Mouse (Mus musculus) embryonic facial prominence, embryonic 11.5 days (tissue): Measurements from ENCODE around the gene Scn9a. TPM values are rescaled to one million over a fixed set of nuclear protein-coding genes. Genes with fewer than 3 reads are reported as not detected.

Experiments
- ATAC-seq: fragments of 200-750 bp; cut with Nextera tagmentation; replicated peaks from 2 replicates; pipeline ENCODE4 v1.8.0; 2017; ENCODE audit warnings: low read depth; ENCODE audit not compliant: insufficient number of reproducible peaks, low FRiP score, low TSS enrichment
- DNase-seq: peaks from one replicate; pipeline ENCODE4 v3.0.0-alpha.2; 2015; ENCODE audit warnings: low spot score
- H3K27ac ChIP-seq: fragments of 300-500 bp; sonication (generic); replicated peaks from 2 replicates; pipeline ENCODE4 v1.5.1; 2014; ENCODE audit warnings: mild to moderate bottlenecking, low read depth, low read length, control low read depth
- H3K27me3 ChIP-seq: fragments of 300-500 bp; sonication (generic); 2 replicates; pipeline ENCODE4 v1.6.1; 2014; ENCODE audit warnings: mild to moderate bottlenecking, low read length, moderate library complexity, mixed read lengths; ENCODE audit not compliant: control insufficient read depth, insufficient read depth
- H3K36me3 ChIP-seq: fragments of 300-500 bp; sonication (generic); replicated peaks from 2 replicates; pipeline ENCODE4 v1.6.1; 2014; ENCODE audit warnings: low read depth, mild to moderate bottlenecking, low read length, moderate library complexity, mixed read lengths; ENCODE audit not compliant: control insufficient read depth, insufficient read depth
- H3K4me1 ChIP-seq: fragments of 300-500 bp; sonication (generic); 2 replicates; pipeline ENCODE4 v1.6.1; 2014; ENCODE audit warnings: low read length, mixed read lengths; ENCODE audit not compliant: control insufficient read depth, insufficient read depth
- H3K4me2 ChIP-seq: fragments of 300-500 bp; sonication (generic); 2 replicates; pipeline ENCODE4 v1.6.1; 2014; ENCODE audit warnings: low read depth, mild to moderate bottlenecking, control low read depth, low read length, moderate library complexity
- H3K4me3 ChIP-seq: fragments of 300-500 bp; sonication (generic); 2 replicates; pipeline ENCODE4 v1.5.1; 2014; ENCODE audit warnings: low read depth, low read length, control low read depth
- H3K9ac ChIP-seq: fragments of 300-500 bp; sonication (generic); replicated peaks from 2 replicates; pipeline ENCODE4 v1.6.1; 2014; ENCODE audit warnings: mild to moderate bottlenecking, control low read depth, low read length
- H3K9me3 ChIP-seq: fragments of 300-500 bp; sonication (generic); replicated peaks from 2 replicates; pipeline ENCODE4 v1.6.1; 2016; ENCODE audit warnings: mild to moderate bottlenecking, low read length, inconsistent platforms, mixed read lengths; ENCODE audit not compliant: control insufficient read depth
- WGBS: fragments of 180-500 bp; shearing (Covaris S2); extraction: QIAGEN DNeasy Blood & Tissue Kit; methylation state at CpG from one replicate; pipeline ENCODE4 v1.1.7; 2014; 5-methylcytosine and 5-hydroxymethylcytosine counted together
- polyA plus RNA-seq: library from polyadenylated mRNA; unstranded; fragments of >200 nt; fragmentation: Nextera tagmentation; extraction: Ambion mirVana; gene quantifications from 2 replicates; pipeline ENCODE4 v1.2.1, GENCODE M21; 2014

The Scn9a gene
- polyA plus RNA-seq, 1 experiment from 2014 or later: 3.5 TPM

- no peaks in the 10 kb centered on the region for H3K27me3 ChIP-seq
- WGBS: 90% methylated on average over 3 of the region's 3 CpGs
- H3K36me3 ChIP-seq: no peaks in the 10 kb centered on the region
- no peak overlapping the region for H3K4me3 ChIP-seq
- no peaks in the 10 kb centered on the region for H3K4me1 ChIP-seq
- H3K27ac ChIP-seq: no peak overlapping the region
- H3K4me2 ChIP-seq: no peak overlapping the region
- H3K9ac ChIP-seq: no peak overlapping the region
- ATAC-seq (no peak), DNase-seq (no peak)
- no peaks in the 10 kb centered on the region for H3K9me3 ChIP-seq
Measured at GRCm38 (mm10) chr2:66502158-66502557, 132.6 kb downstream of the Scn9a start.

GRCm38 (mm10) chr2:66494556-66494955, 140.2 kb downstream of the Scn9a start:
- no peak overlapping the region for H3K9ac ChIP-seq
- no peak overlapping the region for H3K4me3 ChIP-seq
- ATAC-seq (no peak), DNase-seq (no peak)
- no peaks in the 10 kb centered on the region for H3K9me3 ChIP-seq
- no peak overlapping the region for H3K27ac ChIP-seq
- H3K4me2 ChIP-seq: no peak overlapping the region
- H3K27me3 ChIP-seq: no peaks in the 10 kb centered on the region
- no peaks in the 10 kb centered on the region for H3K36me3 ChIP-seq
- 87% methylated on average over 8 of the region's 8 CpGs for WGBS
- H3K4me1 ChIP-seq: no peaks in the 10 kb centered on the region

GRCm38 (mm10) chr2:66478395-66478794, 156.4 kb downstream of the Scn9a start:
- Histone ChIP-seq H3K27ac (no peak overlapping the region), H3K9ac (no peak overlapping the region), H3K9me3 (no peaks in the 10 kb centered on the region), H3K4me2 (no peak overlapping the region), H3K4me3 (no peak overlapping the region), H3K27me3 (no peaks in the 10 kb centered on the region), H3K36me3 (no peaks in the 10 kb centered on the region), H3K4me1 (no peaks in the 10 kb centered on the region)
- DNase-seq (no peak), ATAC-seq (no peak)
- 73% methylated on average over 2 of the region's 2 CpGs for WGBS

GRCm38 (mm10) chr2:66473181-66473822, 161.5 kb downstream of the Scn9a start:
- Histone ChIP-seq H3K27ac (no peak overlapping the region), H3K9ac (no peak overlapping the region), H3K27me3 (no peaks in the 10 kb centered on the region), H3K4me1 (no peaks in the 10 kb centered on the region), H3K4me2 (no peak overlapping the region), H3K36me3 (no peaks in the 10 kb centered on the region), H3K4me3 (no peak overlapping the region), H3K9me3 (no peaks in the 10 kb centered on the region)
- DNase-seq (peak; percentile 54), ATAC-seq (no peak)
- 54% methylated on average over 3 of the region's 3 CpGs for WGBS

GRCm38 (mm10) chr2:66465484-66465883, 169.3 kb downstream of the Scn9a start:
- Histone ChIP-seq H3K27me3 (no peaks in the 10 kb centered on the region), H3K27ac (no peak overlapping the region), H3K9me3 (no peaks in the 10 kb centered on the region), H3K4me2 (no peak overlapping the region), H3K36me3 (no peaks in the 10 kb centered on the region), H3K4me3 (no peak overlapping the region), H3K9ac (no peak overlapping the region), H3K4me1 (no peaks in the 10 kb centered on the region)
- no peak for DNase-seq
- ATAC-seq: no peak
- WGBS: 89% methylated on average over 3 of the region's 3 CpGs

GRCm38 (mm10) chr2:66464874-66465458, 169.8 kb downstream of the Scn9a start:
- no peak overlapping the region for H3K4me3 ChIP-seq
- ATAC-seq (no peak), DNase-seq (no peak)
- 92% methylated on average over 2 of the region's 2 CpGs for WGBS
- H3K9ac ChIP-seq: no peak overlapping the region
- no peaks in the 10 kb centered on the region for H3K9me3 ChIP-seq
- H3K36me3 ChIP-seq: no peaks in the 10 kb centered on the region
- H3K27ac ChIP-seq: no peak overlapping the region
- H3K4me2 ChIP-seq: no peak overlapping the region
- H3K4me1 ChIP-seq: no peaks in the 10 kb centered on the region
- H3K27me3 ChIP-seq: no peaks in the 10 kb centered on the region

GRCm38 (mm10) chr2:66463916-66464315, 170.8 kb downstream of the Scn9a start:
- no peak for ATAC-seq
- no peak overlapping the region for H3K27ac ChIP-seq
- no peak overlapping the region for H3K9ac ChIP-seq
- H3K36me3 ChIP-seq: no peaks in the 10 kb centered on the region
- no peaks in the 10 kb centered on the region for H3K27me3 ChIP-seq
- WGBS: 88% methylated on average over 6 of the region's 6 CpGs
- no peak for DNase-seq
- H3K4me2 ChIP-seq: no peak overlapping the region
- no peaks in the 10 kb centered on the region for H3K4me1 ChIP-seq
- no peaks in the 10 kb centered on the region for H3K9me3 ChIP-seq
- no peak overlapping the region for H3K4me3 ChIP-seq

- no peak overlapping the region for H3K4me2 ChIP-seq
- H3K36me3 ChIP-seq: no peaks in the 10 kb centered on the region
- H3K4me1 ChIP-seq: no peaks in the 10 kb centered on the region
- no peak for ATAC-seq
- no peak overlapping the region for H3K27ac ChIP-seq
- H3K27me3 ChIP-seq: no peaks in the 10 kb centered on the region
- DNase-seq: no peak
- no peak overlapping the region for H3K9ac ChIP-seq
- no peak overlapping the region for H3K4me3 ChIP-seq
- H3K9me3 ChIP-seq: no peaks in the 10 kb centered on the region
- WGBS: 88% methylated on average over 1 of the region's 1 CpGs
Measured at GRCm38 (mm10) chr2:66462458-66462857, 172.3 kb downstream of the Scn9a start.
